Mouse (Mus musculus): ENCODE measurements at regions not wholly inside any gene's neighbourhood (a gene's known extent, or its start where the extent isn't known, plus 50 kb on each side); places are given as distances from the start of the nearest gene placed in this dataset.

DNA sequence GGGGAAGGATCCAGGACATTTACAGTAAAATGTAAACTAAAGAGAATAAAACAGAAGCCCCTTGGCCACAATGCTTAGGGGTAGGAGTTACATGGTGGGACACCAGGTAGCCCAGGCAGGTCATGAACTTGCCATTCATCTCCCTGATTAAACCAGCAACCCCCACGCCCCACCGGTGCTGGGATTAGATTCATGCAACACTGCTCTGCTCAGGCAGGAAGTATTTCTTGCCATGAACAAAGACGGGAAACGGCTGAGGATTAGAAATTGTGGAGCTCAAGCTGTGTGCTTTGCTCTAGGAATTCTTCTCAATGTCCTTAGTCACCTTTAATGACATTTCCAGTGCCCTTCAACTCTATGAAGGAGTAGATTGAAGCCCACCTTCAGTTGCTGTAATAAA, 93.2 kb upstream of the Ubl3 start:
- no peak overlapping the region for H3K27ac ChIP-seq (ENCODE audit: control insufficient read depth, insufficient read depth, low read length)
- no peak for DNase-seq

GRCm38 (mm10) chr5:148645191-148645681, 92.6 kb upstream of the Ubl3 start:
- Histone ChIP-seq H3K27me3 (ENCODE audit: control insufficient read depth, insufficient read depth, low read length) (no peaks in the 10 kb centered on the region), H3K36me3 (ENCODE audit: control insufficient read depth, insufficient read depth, low read length) (no peaks in the 10 kb centered on the region), H3K27ac (ENCODE audit: control insufficient read depth, insufficient read depth, low read length) (no peak overlapping the region), H3K4me3 (ENCODE audit: control insufficient read depth, insufficient read depth, low read length) (no peak overlapping the region), H3K4me1 (replicated peaks; ENCODE audit: control insufficient read depth, insufficient read depth, low read length) (no peaks in the 10 kb centered on the region)
- DNase-seq: no peak
- whole genome bisulfite sequencing: 54% methylated on average over 10 of the region's 10 CpGs
- TF ChIP-seq CTCF (IDR thresholded peaks at IDR 0.05; ENCODE audit: borderline replicate concordance, control insufficient read depth, extremely low read depth, insufficient read depth, low read length, poor library complexity): no peak
- TF ChIP-seq POLR2A (IDR thresholded peaks at IDR 0.05; ENCODE audit: control insufficient read depth, extremely low read depth, insufficient read depth, low read length, poor library complexity): no peak

More for the DNA sequence above, 93.2 kb upstream of the Ubl3 start:
- TF ChIP-seq POLR2A (IDR thresholded peaks at IDR 0.05; ENCODE audit: control insufficient read depth, extremely low read depth, insufficient read depth, low read length, poor library complexity): no peak
- TF ChIP-seq CTCF (IDR thresholded peaks at IDR 0.05; ENCODE audit: borderline replicate concordance, control insufficient read depth, extremely low read depth, insufficient read depth, low read length, poor library complexity): no peak
- H3K4me3 ChIP-seq (ENCODE audit: control insufficient read depth, insufficient read depth, low read length): no peak overlapping the region
- H3K4me1 ChIP-seq (replicated peaks; ENCODE audit: control insufficient read depth, insufficient read depth, low read length): no peaks in the 10 kb centered on the region
- no peaks in the 10 kb centered on the region for H3K36me3 ChIP-seq (ENCODE audit: control insufficient read depth, insufficient read depth, low read length)
- 84% methylated on average over 4 of the region's 4 CpGs for WGBS
- no peaks in the 10 kb centered on the region for H3K27me3 ChIP-seq (ENCODE audit: control insufficient read depth, insufficient read depth, low read length)

DNA sequence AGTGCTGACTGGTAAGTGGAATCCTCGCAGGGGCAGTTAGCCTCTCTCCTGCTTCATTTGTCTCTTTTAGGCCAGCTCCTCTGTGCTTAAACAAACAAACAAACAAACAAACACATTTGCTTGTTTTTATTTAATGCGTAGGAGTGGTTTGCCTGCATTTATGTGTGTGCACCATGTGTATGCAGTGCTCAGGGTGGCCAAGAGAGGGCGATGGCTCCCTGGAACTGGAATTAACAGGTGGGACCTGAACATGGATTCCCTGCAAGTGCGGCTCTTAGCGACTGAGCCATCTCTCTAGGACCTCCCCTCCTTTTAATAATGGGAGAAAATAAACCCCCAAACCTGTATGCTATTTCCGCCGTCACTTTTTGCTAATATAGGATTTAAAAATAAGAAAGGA, 91.8 kb upstream of the Ubl3 start:
- no peak for TF ChIP-seq CTCF (IDR thresholded peaks at IDR 0.05; ENCODE audit: borderline replicate concordance, control insufficient read depth, extremely low read depth, insufficient read depth, low read length, poor library complexity)
- no peak for TF ChIP-seq POLR2A (IDR thresholded peaks at IDR 0.05; ENCODE audit: control insufficient read depth, extremely low read depth, insufficient read depth, low read length, poor library complexity)
- DNase-seq: no peak
- WGBS: 98% methylated on average over 7 of the region's 7 CpGs

DNA sequence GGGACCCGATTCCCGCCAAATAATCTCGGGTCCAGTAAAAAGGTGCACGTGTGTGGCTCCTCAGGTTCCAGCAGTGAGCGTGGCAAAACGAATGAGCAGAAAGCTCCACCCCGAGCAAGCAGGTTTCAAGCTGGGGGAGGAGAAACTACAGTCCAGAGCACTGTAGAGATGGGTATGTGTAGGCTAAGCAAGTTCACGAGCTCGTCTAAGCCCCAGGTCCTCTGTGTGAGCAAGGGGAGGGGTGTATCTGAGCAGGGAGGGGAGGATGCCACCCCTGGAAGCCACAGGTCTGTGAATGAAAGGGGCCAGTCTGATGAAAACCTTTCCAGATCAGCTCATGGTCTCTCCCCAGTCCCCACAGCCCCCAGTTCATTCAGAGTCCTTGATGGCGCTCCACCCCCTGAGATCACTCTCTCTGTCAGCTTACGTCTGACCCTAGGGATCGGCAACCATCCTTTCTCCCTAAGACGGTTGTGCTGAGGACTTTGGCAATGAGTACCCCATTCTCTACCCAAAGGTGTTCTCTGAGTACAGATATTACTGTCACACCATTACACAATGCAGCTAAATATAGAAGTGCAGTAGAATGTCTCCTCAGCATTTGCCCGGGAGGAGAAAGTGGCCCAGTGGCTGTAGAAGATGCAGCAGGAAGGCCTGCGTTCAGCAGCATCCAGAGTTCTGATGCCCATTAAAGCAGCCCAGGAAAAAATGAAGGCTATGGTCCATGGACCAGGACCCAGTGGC, 89.2 kb upstream of the Ubl3 start:
- H3K4me1 ChIP-seq (replicated peaks; ENCODE audit: control insufficient read depth, insufficient read depth, low read length): no peaks in the 10 kb centered on the region; the same call in 1 of the 2 replicates
- H3K36me3 ChIP-seq (ENCODE audit: control insufficient read depth, insufficient read depth, low read length): no peaks in the 10 kb centered on the region
- H3K4me3 ChIP-seq (ENCODE audit: control insufficient read depth, insufficient read depth, low read length): no peak overlapping the region
- H3K27ac ChIP-seq (ENCODE audit: control insufficient read depth, insufficient read depth, low read length): no peak overlapping the region
- H3K27me3 ChIP-seq (ENCODE audit: control insufficient read depth, insufficient read depth, low read length): no peaks in the 10 kb centered on the region
- 90% methylated on average over 15 of the region's 15 CpGs for WGBS
- DNase-seq: no peak
- TF ChIP-seq CTCF (IDR thresholded peaks at IDR 0.05; ENCODE audit: borderline replicate concordance, control insufficient read depth, extremely low read depth, insufficient read depth, low read length, poor library complexity) (no peak), POLR2A (IDR thresholded peaks at IDR 0.05; ENCODE audit: control insufficient read depth, extremely low read depth, insufficient read depth, low read length, poor library complexity) (no peak)

More for the DNA sequence above, 91.8 kb upstream of the Ubl3 start:
- H3K36me3 ChIP-seq (ENCODE audit: control insufficient read depth, insufficient read depth, low read length): no peaks in the 10 kb centered on the region
- H3K4me3 ChIP-seq (ENCODE audit: control insufficient read depth, insufficient read depth, low read length): no peak overlapping the region
- no peaks in the 10 kb centered on the region for H3K4me1 ChIP-seq (replicated peaks; ENCODE audit: control insufficient read depth, insufficient read depth, low read length)
- no peaks in the 10 kb centered on the region for H3K27me3 ChIP-seq (ENCODE audit: control insufficient read depth, insufficient read depth, low read length)
- H3K27ac ChIP-seq (ENCODE audit: control insufficient read depth, insufficient read depth, low read length): no peak overlapping the region

DNA sequence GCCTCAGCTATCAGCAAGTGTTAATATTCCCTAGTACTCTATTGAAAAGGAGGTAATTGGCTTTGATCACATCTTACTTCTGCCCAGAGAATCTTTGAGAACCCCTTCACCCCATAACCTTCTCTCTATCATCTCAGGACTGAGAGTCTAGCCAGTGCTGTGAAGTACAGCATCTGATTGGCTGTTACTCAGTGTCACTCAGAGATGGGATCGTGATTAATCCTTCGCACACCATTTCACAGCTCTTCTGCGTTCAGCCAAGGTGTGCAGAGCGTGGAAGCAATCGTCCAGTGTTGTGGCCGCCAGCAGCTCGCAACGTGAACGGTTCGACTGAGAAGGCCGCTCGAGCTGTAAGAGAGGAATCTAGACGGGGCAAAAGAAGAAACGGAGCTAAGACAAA, 87.9 kb upstream of the Ubl3 start:
- H3K27ac ChIP-seq (ENCODE audit: control insufficient read depth, insufficient read depth, low read length): no peak overlapping the region
- WGBS: 75% methylated on average over 14 of the region's 14 CpGs
- no peak overlapping the region for H3K4me3 ChIP-seq (ENCODE audit: control insufficient read depth, insufficient read depth, low read length)

DNA sequence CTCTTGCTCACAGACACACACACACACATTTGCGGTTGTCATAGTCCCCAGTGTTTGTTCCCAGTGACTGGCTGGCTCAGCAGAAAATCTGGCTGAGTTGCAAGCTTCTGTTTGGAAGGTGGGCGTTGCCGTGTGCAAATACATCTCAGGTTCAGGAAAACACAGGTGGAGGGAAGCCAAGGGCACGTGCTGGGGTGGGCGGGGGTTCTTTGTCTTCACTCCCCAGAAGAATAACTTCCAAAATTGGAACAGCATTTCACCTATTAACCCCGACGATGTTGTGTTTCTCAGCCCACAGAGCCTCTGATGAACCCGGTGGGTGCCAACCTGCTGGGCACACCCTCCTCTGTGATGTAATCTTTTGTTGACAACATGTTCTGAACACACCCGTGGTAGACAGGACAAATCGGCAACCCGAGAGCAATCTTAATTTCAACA, 82.3 kb upstream of the Ubl3 start:
- DNase-seq: no peak
- Histone ChIP-seq H3K27ac (ENCODE audit: control insufficient read depth, insufficient read depth, low read length) (no peak overlapping the region), H3K27me3 (ENCODE audit: control insufficient read depth, insufficient read depth, low read length) (no peaks in the 10 kb centered on the region), H3K4me1 (replicated peaks; ENCODE audit: control insufficient read depth, insufficient read depth, low read length) (peaks cover 3% of the 10 kb centered on the region; the same call in 1 of the 2 replicates), H3K4me3 (ENCODE audit: control insufficient read depth, insufficient read depth, low read length) (no peak overlapping the region), H3K36me3 (ENCODE audit: control insufficient read depth, insufficient read depth, low read length) (no peaks in the 10 kb centered on the region)
- no peak for TF ChIP-seq POLR2A (IDR thresholded peaks at IDR 0.05; ENCODE audit: control insufficient read depth, extremely low read depth, insufficient read depth, low read length, poor library complexity)
- no peak for TF ChIP-seq CTCF (IDR thresholded peaks at IDR 0.05; ENCODE audit: borderline replicate concordance, control insufficient read depth, extremely low read depth, insufficient read depth, low read length, poor library complexity)
- 70% methylated on average over 11 of the region's 11 CpGs for WGBS

More for the DNA sequence above, 87.9 kb upstream of the Ubl3 start:
- Histone ChIP-seq H3K36me3 (ENCODE audit: control insufficient read depth, insufficient read depth, low read length) (no peaks in the 10 kb centered on the region), H3K4me1 (replicated peaks; ENCODE audit: control insufficient read depth, insufficient read depth, low read length) (no peaks in the 10 kb centered on the region; the same call in 1 of the 2 replicates), H3K27me3 (ENCODE audit: control insufficient read depth, insufficient read depth, low read length) (no peaks in the 10 kb centered on the region)
- no peak for DNase-seq
- TF ChIP-seq POLR2A (IDR thresholded peaks at IDR 0.05; ENCODE audit: control insufficient read depth, extremely low read depth, insufficient read depth, low read length, poor library complexity): no peak
- TF ChIP-seq CTCF (IDR thresholded peaks at IDR 0.05; ENCODE audit: borderline replicate concordance, control insufficient read depth, extremely low read depth, insufficient read depth, low read length, poor library complexity): no peak

All from thymus, adult 2 months (tissue).